Mouse (Mus musculus): ENCODE data around the gene Birc6. TPM values are rescaled to one million over a fixed set of nuclear protein-coding genes. Genes with fewer than 3 reads are reported as not detected.
A peak's percentile ranks its signal among the peaks of the same experiment; 100 is the strongest.

Gene Birc6
- polyA plus RNA-seq, 1 experiment from 2014 or later, result 119 TPM

GRCm38 (mm10) chr17:74732872-74733271, 204.8 kb downstream of the Birc6 start:
- ATAC-seq (ENCODE audit: low FRiP score) (no peak), DNase-seq (ENCODE audit: low spot score) (peak; percentile 10)
- H3K9me3 ChIP-seq (ENCODE audit: control insufficient read depth, low read length), result no peaks in the 10 kb centered on the region
- no peak overlapping the region for H3K4me2 ChIP-seq (replicated peaks; ENCODE audit: low read depth, low read length)
- no peak overlapping the region for H3K27ac ChIP-seq (ENCODE audit: low read depth, low read length)
- no peaks in the 10 kb centered on the region for H3K27me3 ChIP-seq (ENCODE audit: control insufficient read depth, insufficient read depth, low read length)
- H3K9ac ChIP-seq (ENCODE audit: low read depth, low read length), result no peak overlapping the region
- H3K4me1 ChIP-seq (replicated peaks; ENCODE audit: control insufficient read depth, insufficient read depth, low read length), result no peaks in the 10 kb centered on the region
- H3K36me3 ChIP-seq (ENCODE audit: control insufficient read depth, insufficient read depth, low read length), result no peaks in the 10 kb centered on the region
- H3K4me3 ChIP-seq (ENCODE audit: low read depth, low read length), result no peak overlapping the region

DNA sequence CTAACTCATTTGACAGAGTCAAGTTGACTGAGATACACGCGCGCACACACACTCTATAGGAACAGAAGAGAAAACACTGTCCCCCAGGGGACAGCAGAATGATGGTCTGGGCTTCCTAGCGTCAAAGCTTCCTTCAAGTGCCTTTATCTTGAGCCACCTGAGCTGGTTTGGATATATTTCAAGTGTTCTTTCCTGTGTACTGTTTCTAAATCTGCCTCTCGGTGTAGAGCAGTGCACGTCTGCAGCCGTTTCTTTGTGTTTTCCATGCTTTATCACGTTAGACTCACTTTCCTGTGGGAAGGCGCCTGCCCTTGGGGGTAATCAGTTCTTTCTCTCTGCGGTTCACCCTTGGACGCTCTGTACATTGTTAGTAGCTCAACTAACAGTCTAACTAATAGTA, 207.3 kb downstream of the Birc6 start:
- H3K4me3 ChIP-seq (ENCODE audit: low read depth, low read length), result no peak overlapping the region
- no peaks in the 10 kb centered on the region for H3K27me3 ChIP-seq (ENCODE audit: control insufficient read depth, insufficient read depth, low read length)
- no peaks in the 10 kb centered on the region for H3K36me3 ChIP-seq (ENCODE audit: control insufficient read depth, insufficient read depth, low read length)
- no peaks in the 10 kb centered on the region for H3K9me3 ChIP-seq (ENCODE audit: control insufficient read depth, low read length)
- 91% methylated on average over 11 of the region's 11 CpGs for WGBS
- no peaks in the 10 kb centered on the region for H3K4me1 ChIP-seq (replicated peaks; ENCODE audit: control insufficient read depth, insufficient read depth, low read length)
- H3K4me2 ChIP-seq (replicated peaks; ENCODE audit: low read depth, low read length), result no peak overlapping the region
- no peak overlapping the region for H3K9ac ChIP-seq (ENCODE audit: low read depth, low read length)
- no peak overlapping the region for H3K27ac ChIP-seq (ENCODE audit: low read depth, low read length)
- DNase-seq (ENCODE audit: low spot score) (no peak), ATAC-seq (ENCODE audit: low FRiP score) (no peak)

- H3K9me3 ChIP-seq (ENCODE audit: control insufficient read depth, low read length), result no peaks in the 10 kb centered on the region
- no peaks in the 10 kb centered on the region for H3K27me3 ChIP-seq (ENCODE audit: control insufficient read depth, insufficient read depth, low read length)
- H3K4me3 ChIP-seq (ENCODE audit: low read depth, low read length), result no peak overlapping the region
- ATAC-seq (ENCODE audit: low FRiP score), result no peak
- DNase-seq (ENCODE audit: low spot score), result no peak
- WGBS, result 76% methylated on average over 1 of the region's 1 CpGs
- no peaks in the 10 kb centered on the region for H3K36me3 ChIP-seq (ENCODE audit: control insufficient read depth, insufficient read depth, low read length)
- no peak overlapping the region for H3K4me2 ChIP-seq (replicated peaks; ENCODE audit: low read depth, low read length)
- H3K9ac ChIP-seq (ENCODE audit: low read depth, low read length), result no peak overlapping the region
- no peak overlapping the region for H3K27ac ChIP-seq (ENCODE audit: low read depth, low read length)
- H3K4me1 ChIP-seq (replicated peaks; ENCODE audit: control insufficient read depth, insufficient read depth, low read length), result no peaks in the 10 kb centered on the region
These were observed 221.6 kb downstream of the Birc6 start for GRCm38 (mm10) chr17:74749659-74750058.

DNA sequence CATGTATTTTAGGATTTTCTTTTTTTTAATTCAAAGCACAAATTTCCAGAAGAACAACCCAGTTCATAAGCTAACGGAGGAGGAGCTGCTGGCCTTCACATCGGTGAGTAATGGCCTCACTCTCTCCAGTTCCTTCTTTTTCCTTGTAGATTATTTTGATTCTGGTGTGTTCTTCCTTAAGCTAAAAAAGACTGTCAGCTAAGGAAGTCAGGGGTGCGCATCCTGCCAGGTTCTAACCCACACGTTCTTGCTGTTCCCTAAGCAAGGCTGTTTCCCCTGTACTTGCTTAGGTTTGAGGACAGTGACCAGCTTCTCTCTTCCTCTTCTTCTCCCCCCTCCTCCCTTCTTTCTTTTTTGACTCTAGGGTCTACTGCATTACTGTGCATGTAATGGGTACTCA, 222.9 kb downstream of the Birc6 start:
- Histone ChIP-seq H3K36me3 (ENCODE audit: control insufficient read depth, insufficient read depth, low read length) (no peaks in the 10 kb centered on the region), H3K9ac (ENCODE audit: low read depth, low read length) (no peak overlapping the region), H3K4me1 (replicated peaks; ENCODE audit: control insufficient read depth, insufficient read depth, low read length) (no peaks in the 10 kb centered on the region), H3K4me2 (replicated peaks; ENCODE audit: low read depth, low read length) (no peak overlapping the region), H3K9me3 (ENCODE audit: control insufficient read depth, low read length) (no peaks in the 10 kb centered on the region), H3K27me3 (ENCODE audit: control insufficient read depth, insufficient read depth, low read length) (no peaks in the 10 kb centered on the region), H3K4me3 (ENCODE audit: low read depth, low read length) (no peak overlapping the region), H3K27ac (ENCODE audit: low read depth, low read length) (no peak overlapping the region)
- WGBS, result 87% methylated on average over 4 of the region's 4 CpGs
- ATAC-seq (ENCODE audit: low FRiP score) (no peak), DNase-seq (ENCODE audit: low spot score) (no peak)

Other genes with a start within 250 kb of the Birc6 start
- gene Memo1, start 232.8 kb upstream of the Birc6 start, polyA plus RNA-seq (2014; fragmentation: Nextera tagmentation; extraction: Ambion mirVana), result 82.3 and 86.9 TPM in 2 replicates
- 243 and 251 TPM in 2 replicates for gene Dpy30, start 204.4 kb upstream of the Birc6 start, polyA plus RNA-seq (2014; fragmentation: Nextera tagmentation; extraction: Ambion mirVana)
- 44.5 and 49.4 TPM in 2 replicates for gene Spast, start 189.3 kb upstream of the Birc6 start, polyA plus RNA-seq (2014; fragmentation: Nextera tagmentation; extraction: Ambion mirVana)
- gene Slc30a6, start 132.7 kb upstream of the Birc6 start, polyA plus RNA-seq (2014; fragmentation: Nextera tagmentation; extraction: Ambion mirVana), result 29.8 and 30.0 TPM in 2 replicates
- gene Nlrc4, start 69.2 kb upstream of the Birc6 start, polyA plus RNA-seq (2014; fragmentation: Nextera tagmentation; extraction: Ambion mirVana), result 0.22 and 0.32 TPM in 2 replicates
- 56.4 and 59.5 TPM in 2 replicates for gene Yipf4, start 38.8 kb upstream of the Birc6 start, polyA plus RNA-seq (2014; fragmentation: Nextera tagmentation; extraction: Ambion mirVana)
- gene Ttc27, start 189.4 kb downstream of the Birc6 start, polyA plus RNA-seq (2014; fragmentation: Nextera tagmentation; extraction: Ambion mirVana), result 21.8 and 22.0 TPM in 2 replicates